Comparison of ENCODE assay signal across 8 mouse cellular contexts in the genomic region with DNA sequence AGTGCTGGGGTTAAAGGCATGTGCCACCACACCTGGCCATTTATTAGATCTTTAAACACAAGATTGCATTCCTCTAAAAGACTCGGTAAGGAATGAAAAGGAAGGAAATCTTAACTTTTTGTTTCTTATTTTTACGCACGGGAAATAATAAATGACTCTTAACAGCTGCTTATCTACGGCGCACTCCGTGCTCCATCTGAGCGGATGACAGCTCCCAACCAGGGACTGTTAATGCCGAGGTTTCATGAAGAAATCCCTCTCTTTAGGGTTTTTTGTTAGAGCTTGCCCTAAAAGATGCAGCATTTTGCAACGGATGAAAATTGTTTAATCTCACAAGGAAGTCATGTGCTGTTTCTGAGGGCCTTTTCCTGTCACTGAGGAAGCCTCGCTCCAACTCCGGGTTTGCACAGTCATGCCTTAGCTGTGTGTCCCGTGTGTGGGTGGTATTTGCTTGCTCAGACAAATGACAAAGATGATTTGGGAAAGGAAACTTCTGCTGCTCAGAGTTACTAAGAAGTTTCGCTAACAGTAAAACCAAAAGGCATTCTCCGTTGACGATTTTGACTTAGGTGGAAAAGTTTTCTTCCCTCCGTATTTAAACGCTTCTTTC. TPM values are rescaled to one million over a fixed set of nuclear protein-coding genes. Genes with fewer than 3 reads are reported as not detected.
A peak's percentile ranks its signal among the peaks of the same experiment; 100 is the strongest.
DNase-seq lines count a peak whose midpoint lies in the region; ATAC-seq lines count a peak whose summit lies in the region.

No protein-coding gene starts in this region.

- no peak for ATAC-seq in heart, embryonic 11.5 days (replicated peaks; ENCODE audit: insufficient number of reproducible peaks, low FRiP score, low TSS enrichment)
- ATAC-seq in kidney, embryonic 14.5 days (ENCODE audit: low FRiP score, low TSS enrichment): no peak

- no peaks in the 10 kb centered on the region for H3K4me1 ChIP-seq in heart, embryonic 11.5 days (ENCODE audit: control insufficient read depth, insufficient read depth, low read length)
- H3K4me1 ChIP-seq in kidney, embryonic 14.5 days (ENCODE audit: control insufficient read depth, insufficient read depth, low read length): no peaks in the 10 kb centered on the region

- H3K27me3 ChIP-seq in heart, embryonic 11.5 days (ENCODE audit: control insufficient read depth, insufficient read depth, low read length): no peaks in the 10 kb centered on the region
- H3K27me3 ChIP-seq in kidney, embryonic 14.5 days (ENCODE audit: control insufficient read depth, insufficient read depth, low read length): no peaks in the 10 kb centered on the region

- DNase-seq in heart, adult 11 months: peak; percentile 95
- peak; percentile 20 for DNase-seq in c-Kit-negative CD71-positive TER-119-positive erythroid progenitor cells, embryonic 14.5 days (ENCODE audit: low read depth, low spot score)
- DNase-seq in lung, postnatal 4 days: peak; percentile 46 to 51
- no peak for DNase-seq in MN1 (ENCODE audit: low spot score)
- no peak for DNase-seq in ovary, postnatal 36 days (ENCODE audit: low spot score)
- no peak for DNase-seq in cerebellum, adult 8-10 months

- H3K4me2 ChIP-seq in heart, embryonic 11.5 days: no peak overlapping the region; the same call in 1 of the 2 replicates
- 0 out of 2 replicates have a peak overlapping the region, but pooled peaks have one; percentile 8 for H3K4me2 ChIP-seq in kidney, embryonic 14.5 days (replicated peaks; ENCODE audit: low read depth, low read length)

- no peak overlapping the region for H3K27ac ChIP-seq in heart, embryonic 11.5 days (ENCODE audit: low read depth, low read length)
- no peak overlapping the region for H3K27ac ChIP-seq in kidney, embryonic 14.5 days (ENCODE audit: low read depth, low read length)

- H3K9me3 ChIP-seq in heart, embryonic 11.5 days (replicated peaks; ENCODE audit: control insufficient read depth, low read length): no peaks in the 10 kb centered on the region
- H3K9me3 ChIP-seq in kidney, embryonic 14.5 days (ENCODE audit: control insufficient read depth, low read length): no peaks in the 10 kb centered on the region

- no peak overlapping the region for H3K9ac ChIP-seq in heart, embryonic 11.5 days (ENCODE audit: low read depth, low read length)
- H3K9ac ChIP-seq in kidney, embryonic 14.5 days (ENCODE audit: low read depth, low read length): no peak overlapping the region

- no peaks in the 10 kb centered on the region for H3K36me3 ChIP-seq in heart, embryonic 11.5 days (ENCODE audit: control insufficient read depth, insufficient read depth, low read length)
- H3K36me3 ChIP-seq in kidney, embryonic 14.5 days (ENCODE audit: control insufficient read depth, insufficient read depth, low read length): no peaks in the 10 kb centered on the region

- no peak overlapping the region for H3K4me3 ChIP-seq in heart, embryonic 11.5 days (ENCODE audit: low read depth, low read length)
- H3K4me3 ChIP-seq in kidney, embryonic 14.5 days (ENCODE audit: low read length): no peak overlapping the region

- 65% methylated on average over 17 of the region's 17 CpGs for whole genome bisulfite sequencing in heart, embryonic 11.5 days (ENCODE audit: insufficient replicate concordance)
- 69% methylated on average over 17 of the region's 17 CpGs for WGBS in kidney, embryonic 14.5 days

RNA-seq across cellular contexts. Expression of gene Cd200r1, which starts 13.1 kb away (rescaled TPM):
- polyA plus RNA-seq in heart, embryonic 11.5 days (2014; fragmentation: Nextera tagmentation; extraction: Ambion mirVana): 1.9 and 2.5 TPM in 2 replicates
- polyA plus RNA-seq in kidney, embryonic 14.5 days (2014; fragmentation: Nextera tagmentation; extraction: Ambion mirVana): 0.20 and 0.69 TPM in 2 replicates

RNA-seq across cellular contexts. Expression of gene Gtpbp8, which starts 32.5 kb away (rescaled TPM):
- polyA plus RNA-seq in heart, embryonic 11.5 days (2014; fragmentation: Nextera tagmentation; extraction: Ambion mirVana): 22.2 and 24.8 TPM in 2 replicates
- polyA plus RNA-seq in kidney, embryonic 14.5 days (2014; fragmentation: Nextera tagmentation; extraction: Ambion mirVana): 29.5 and 33.0 TPM in 2 replicates

RNA-seq across cellular contexts. Expression of gene Cd200r4, which starts 32.9 kb away (rescaled TPM):
- polyA plus RNA-seq in heart, embryonic 11.5 days (2014; fragmentation: Nextera tagmentation; extraction: Ambion mirVana): 0.09 and 0.18 TPM in 2 replicates
- polyA plus RNA-seq in kidney, embryonic 14.5 days (2014; fragmentation: Nextera tagmentation; extraction: Ambion mirVana): not detected in 2 replicates

RNA-seq across cellular contexts. Expression of gene Nepro, which starts 54.5 kb away (rescaled TPM):
- 7.0 and 7.4 TPM in 2 replicates for polyA plus RNA-seq in heart, embryonic 11.5 days (2014; fragmentation: Nextera tagmentation; extraction: Ambion mirVana)
- 7.3 and 11.8 TPM in 2 replicates for polyA plus RNA-seq in kidney, embryonic 14.5 days (2014; fragmentation: Nextera tagmentation; extraction: Ambion mirVana)

Comparison
In these comparisons a context has a peak if more than half of its experiments do, and no peak if none do; other contexts are left out.
1. DNase-seq: peak in heart, adult 11 months (single experiment), c-Kit-negative CD71-positive TER-119-positive erythroid progenitor cells, embryonic 14.5 days (single experiment) and lung, postnatal 4 days (2 of 2); none in MN1 (single experiment), ovary, postnatal 36 days (single experiment) and cerebellum, adult 8-10 months (single experiment).